Mouse (Mus musculus) lung, postnatal 14 days (tissue): ENCODE results near the gene Ccr6.

ENCODE experiments used
- DNase-seq: peaks from one replicate; pipeline ENCODE4 v3.0.0; 2021

Ccr6 gene

GRCm38 (mm10) chr17:8235743-8236142, at the start of gene Ccr6:
Ccr6 (plus strand) TSS chr17:8236043.
- DNase-seq, result no peak

- no peak for DNase-seq
These were observed 42.2 kb upstream of the Ccr6 start for GRCm38 (mm10) chr17:8193678-8194077.

GRCm38 (mm10) chr17:8195685-8196376, 40.0 kb upstream of the Ccr6 start:
- DNase-seq, result no peak

GRCm38 (mm10) chr17:8197652-8198051, 38.2 kb upstream of the Ccr6 start:
- DNase-seq, result no peak

- DNase-seq, result no peak
These were observed 36.5 kb upstream of the Ccr6 start for GRCm38 (mm10) chr17:8199067-8199935.

- DNase-seq, result no peak
These were observed 35.9 kb upstream of the Ccr6 start for GRCm38 (mm10) chr17:8199936-8200330.

GRCm38 (mm10) chr17:8203487-8203886, 32.4 kb upstream of the Ccr6 start:
- no peak for DNase-seq

GRCm38 (mm10) chr17:8205221-8205631, 30.6 kb upstream of the Ccr6 start:
- DNase-seq, result peak; percentile 43

- DNase-seq, result no peak
These were observed 29.2 kb upstream of the Ccr6 start for GRCm38 (mm10) chr17:8206691-8207090.

- no peak for DNase-seq
These were observed 26.1 kb upstream of the Ccr6 start for GRCm38 (mm10) chr17:8209696-8210095.

GRCm38 (mm10) chr17:8210170-8210569, 25.7 kb upstream of the Ccr6 start:
- DNase-seq, result no peak

- DNase-seq, result no peak
These were observed 25.2 kb upstream of the Ccr6 start for GRCm38 (mm10) chr17:8210675-8211074.

GRCm38 (mm10) chr17:8211399-8211798, 24.4 kb upstream of the Ccr6 start:
- DNase-seq, result no peak

GRCm38 (mm10) chr17:8214369-8214768, 21.5 kb upstream of the Ccr6 start:
- DNase-seq, result no peak

GRCm38 (mm10) chr17:8215016-8215745, 20.7 kb upstream of the Ccr6 start:
- no peak for DNase-seq

- DNase-seq, result no peak
These were observed 12.6 kb upstream of the Ccr6 start for GRCm38 (mm10) chr17:8223225-8223624.

- no peak for DNase-seq
These were observed 11.8 kb upstream of the Ccr6 start for GRCm38 (mm10) chr17:8224072-8224471.

GRCm38 (mm10) chr17:8225166-8225565, 10.7 kb upstream of the Ccr6 start:
- DNase-seq, result no peak

GRCm38 (mm10) chr17:8225746-8226145, 10.1 kb upstream of the Ccr6 start:
- DNase-seq, result no peak

GRCm38 (mm10) chr17:8228622-8229021, 7.2 kb upstream of the Ccr6 start:
- DNase-seq, result no peak

- no peak for DNase-seq
These were observed 6.2 kb upstream of the Ccr6 start for GRCm38 (mm10) chr17:8229607-8230006.

- DNase-seq, result peak; percentile 56
These were observed 3.8 kb upstream of the Ccr6 start for GRCm38 (mm10) chr17:8232089-8232488.

- DNase-seq, result no peak
These were observed 2.1 kb upstream of the Ccr6 start for GRCm38 (mm10) chr17:8233618-8234214.
